Mouse (Mus musculus): ENCODE data around the gene 4933415A04Rik. TPM values are rescaled to one million over a fixed set of nuclear protein-coding genes. Genes with fewer than 3 reads are reported as not detected.

Gene 4933415A04Rik
- total and polyA plus RNA-seq, 3 experiments = not detected

- Histone ChIP-seq H3K36me3 (replicated peaks) (no peaks in the 10 kb centered on the region), H3K4me3 (ENCODE audit: low read depth, low read length) (no peak overlapping the region), H3K27me3 (ENCODE audit: insufficient read depth, low read length) (no peaks in the 10 kb centered on the region), H3K4me1 (ENCODE audit: insufficient read depth, low read depth, low read length) (no peaks in the 10 kb centered on the region), H3K9me3 (replicated peaks) (no peaks in the 10 kb centered on the region)
- TF ChIP-seq CTCF (IDR thresholded peaks at IDR 0.05; ENCODE audit: low read depth, low read length) (no peak), GATA2 (IDR thresholded peaks at IDR 0.05; ENCODE audit: borderline replicate concordance, low read depth, low read length) (no peak), GATA1 (IDR thresholded peaks at IDR 0.05; ENCODE audit: borderline replicate concordance, low read length) (no peak), TAL1 (conservative IDR thresholded peaks at IDR 0.05; ENCODE audit: low read depth, low read length) (no peak), POLR2AphosphoS5 (IDR thresholded peaks at IDR 0.05; ENCODE audit: insufficient replicate concordance, low read depth, low read length) (no peak)
- no peak for ATAC-seq (ENCODE audit: extremely low read depth, insufficient number of reproducible peaks, low FRiP score, poor library complexity, severe bottlenecking)
- DNase-seq (ENCODE audit: low spot score) = no peak
Observed at GRCm38 (mm10) chr11:43608440-43608839, 21.6 kb downstream of the 4933415A04Rik start.

GRCm38 (mm10) chr11:43610006-43610661, 23.3 kb downstream of the 4933415A04Rik start:
- Histone ChIP-seq H3K4me1 (ENCODE audit: insufficient read depth, low read depth, low read length) (no peaks in the 10 kb centered on the region), H3K36me3 (replicated peaks) (no peaks in the 10 kb centered on the region), H3K9me3 (replicated peaks) (no peaks in the 10 kb centered on the region), H3K27me3 (ENCODE audit: insufficient read depth, low read length) (peaks cover 3% of the 10 kb centered on the region; the same call in 1 of the 2 replicates), H3K4me3 (ENCODE audit: low read depth, low read length) (no peak overlapping the region)
- no peak for TF ChIP-seq POLR2AphosphoS5 (IDR thresholded peaks at IDR 0.05; ENCODE audit: insufficient replicate concordance, low read depth, low read length)
- TF ChIP-seq GATA2 (IDR thresholded peaks at IDR 0.05; ENCODE audit: borderline replicate concordance, low read depth, low read length) = no peak
- no peak for TF ChIP-seq CTCF (IDR thresholded peaks at IDR 0.05; ENCODE audit: low read depth, low read length)
- TF ChIP-seq TAL1 (conservative IDR thresholded peaks at IDR 0.05; ENCODE audit: low read depth, low read length) = no peak
- TF ChIP-seq GATA1 (IDR thresholded peaks at IDR 0.05; ENCODE audit: borderline replicate concordance, low read length) = no peak
- DNase-seq (ENCODE audit: low spot score) (no peak), ATAC-seq (ENCODE audit: extremely low read depth, insufficient number of reproducible peaks, low FRiP score, poor library complexity, severe bottlenecking) (no peak)

GRCm38 (mm10) chr11:43610662-43611033, 23.8 kb downstream of the 4933415A04Rik start:
- H3K36me3 ChIP-seq (replicated peaks) = no peaks in the 10 kb centered on the region
- ATAC-seq (ENCODE audit: extremely low read depth, insufficient number of reproducible peaks, low FRiP score, poor library complexity, severe bottlenecking) (no peak), DNase-seq (ENCODE audit: low spot score) (no peak)
- H3K4me3 ChIP-seq (ENCODE audit: low read depth, low read length) = no peak overlapping the region
- peaks cover 3% of the 10 kb centered on the region; the same call in 1 of the 2 replicates for H3K27me3 ChIP-seq (ENCODE audit: insufficient read depth, low read length)
- TF ChIP-seq POLR2AphosphoS5 (IDR thresholded peaks at IDR 0.05; ENCODE audit: insufficient replicate concordance, low read depth, low read length) (no peak), GATA1 (IDR thresholded peaks at IDR 0.05; ENCODE audit: borderline replicate concordance, low read length) (no peak), GATA2 (IDR thresholded peaks at IDR 0.05; ENCODE audit: borderline replicate concordance, low read depth, low read length) (no peak), TAL1 (conservative IDR thresholded peaks at IDR 0.05; ENCODE audit: low read depth, low read length) (no peak), CTCF (IDR thresholded peaks at IDR 0.05; ENCODE audit: low read depth, low read length) (no peak)
- no peaks in the 10 kb centered on the region for H3K9me3 ChIP-seq (replicated peaks)
- no peaks in the 10 kb centered on the region for H3K4me1 ChIP-seq (ENCODE audit: insufficient read depth, low read depth, low read length)

DNA sequence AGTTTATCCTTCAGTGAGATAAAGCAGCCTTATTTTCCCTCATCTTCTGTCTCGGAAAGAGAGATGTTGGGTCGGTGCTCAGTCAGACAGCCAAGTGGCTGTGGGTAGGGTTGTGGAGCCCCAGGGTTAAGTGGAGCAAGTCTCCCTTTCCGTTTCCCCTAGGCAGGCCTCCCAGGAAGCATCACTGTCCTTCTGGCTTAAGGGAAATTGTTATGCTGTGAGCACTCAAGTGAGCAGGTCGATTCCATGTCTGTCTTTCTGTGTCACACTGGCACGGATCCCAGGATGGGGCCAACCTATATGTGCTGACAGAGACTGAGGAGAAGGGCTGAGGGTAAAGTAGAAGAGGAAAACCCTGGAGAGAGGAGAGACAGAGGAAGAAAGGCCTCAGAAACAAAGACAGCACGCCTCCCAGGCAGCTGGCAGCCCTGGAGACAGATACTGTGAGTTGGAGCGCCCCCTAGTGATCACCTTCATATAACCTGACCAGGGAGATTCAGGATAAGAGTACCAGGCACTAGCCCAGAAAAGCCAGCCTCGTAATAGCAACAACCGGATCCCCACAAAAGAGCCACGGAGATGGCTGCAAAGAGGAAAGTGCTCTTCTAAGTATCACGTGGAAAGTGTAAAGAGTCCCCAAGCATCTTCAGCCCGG, 26.1 kb downstream of the 4933415A04Rik start:
- no peaks in the 10 kb centered on the region for H3K9me3 ChIP-seq (replicated peaks)
- TF ChIP-seq GATA1 (IDR thresholded peaks at IDR 0.05; ENCODE audit: borderline replicate concordance, low read length) (no peak), GATA2 (IDR thresholded peaks at IDR 0.05; ENCODE audit: borderline replicate concordance, low read depth, low read length) (no peak), POLR2AphosphoS5 (IDR thresholded peaks at IDR 0.05; ENCODE audit: insufficient replicate concordance, low read depth, low read length) (no peak), TAL1 (conservative IDR thresholded peaks at IDR 0.05; ENCODE audit: low read depth, low read length) (no peak)
- ATAC-seq (ENCODE audit: extremely low read depth, insufficient number of reproducible peaks, low FRiP score, poor library complexity, severe bottlenecking) (0 out of 2 replicates have a peak, but pooled peaks have one; percentile 28), DNase-seq (ENCODE audit: low spot score) (peak; percentile 45)
- peaks cover 3% of the 10 kb centered on the region; the same call in 1 of the 2 replicates for H3K27me3 ChIP-seq (ENCODE audit: insufficient read depth, low read length)
- no peaks in the 10 kb centered on the region for H3K36me3 ChIP-seq (replicated peaks)
- H3K4me3 ChIP-seq (ENCODE audit: low read depth, low read length) = no peak overlapping the region
- no peaks in the 10 kb centered on the region for H3K4me1 ChIP-seq (ENCODE audit: insufficient read depth, low read depth, low read length)

GRCm38 (mm10) chr11:43617924-43618323, 31.1 kb downstream of the 4933415A04Rik start:
- DNase-seq (ENCODE audit: low spot score) (no peak), ATAC-seq (ENCODE audit: extremely low read depth, insufficient number of reproducible peaks, low FRiP score, poor library complexity, severe bottlenecking) (no peak)
- H3K36me3 ChIP-seq (replicated peaks) = no peaks in the 10 kb centered on the region
- H3K4me3 ChIP-seq (ENCODE audit: low read depth, low read length) = no peak overlapping the region
- TF ChIP-seq TAL1 (conservative IDR thresholded peaks at IDR 0.05; ENCODE audit: low read depth, low read length) (no peak), GATA1 (IDR thresholded peaks at IDR 0.05; ENCODE audit: borderline replicate concordance, low read length) (no peak), GATA2 (IDR thresholded peaks at IDR 0.05; ENCODE audit: borderline replicate concordance, low read depth, low read length) (no peak), CTCF (IDR thresholded peaks at IDR 0.05; ENCODE audit: low read depth, low read length) (no peak), POLR2AphosphoS5 (IDR thresholded peaks at IDR 0.05; ENCODE audit: insufficient replicate concordance, low read depth, low read length) (no peak)
- H3K4me1 ChIP-seq (ENCODE audit: insufficient read depth, low read depth, low read length) = no peaks in the 10 kb centered on the region
- H3K9me3 ChIP-seq (replicated peaks) = no peaks in the 10 kb centered on the region
- peaks cover 8% of the 10 kb centered on the region; the same call in 1 of the 2 replicates for H3K27me3 ChIP-seq (ENCODE audit: insufficient read depth, low read length)

GRCm38 (mm10) chr11:43618403-43618802, 31.6 kb downstream of the 4933415A04Rik start:
- DNase-seq (ENCODE audit: low spot score) (no peak), ATAC-seq (ENCODE audit: extremely low read depth, insufficient number of reproducible peaks, low FRiP score, poor library complexity, severe bottlenecking) (no peak)
- no peaks in the 10 kb centered on the region for H3K36me3 ChIP-seq (replicated peaks)
- no peaks in the 10 kb centered on the region for H3K4me1 ChIP-seq (ENCODE audit: insufficient read depth, low read depth, low read length)
- no peak for TF ChIP-seq POLR2AphosphoS5 (IDR thresholded peaks at IDR 0.05; ENCODE audit: insufficient replicate concordance, low read depth, low read length)
- no peak for TF ChIP-seq TAL1 (conservative IDR thresholded peaks at IDR 0.05; ENCODE audit: low read depth, low read length)
- no peak overlapping the region for H3K4me3 ChIP-seq (ENCODE audit: low read depth, low read length)
- H3K27me3 ChIP-seq (ENCODE audit: insufficient read depth, low read length) = peaks cover 8% of the 10 kb centered on the region; the same call in 1 of the 2 replicates
- H3K9me3 ChIP-seq (replicated peaks) = no peaks in the 10 kb centered on the region
